Mouse (Mus musculus) neutrophil, adult 5-6 weeks (primary cell): ENCODE measurements around the gene Igsf21. TPM values are rescaled to one million over a fixed set of nuclear protein-coding genes. Genes with fewer than 3 reads are reported as not detected.

Experiments used
- ATAC-seq: fragments of 151-379, 151-347 bp; 2 replicates; pipeline ENCODE4 v1.8.0; 2017; ENCODE audit warnings: mild to moderate bottlenecking, moderate TSS enrichment; ENCODE audit not compliant: insufficient number of reproducible peaks, poor library complexity, low FRiP score, severe bottlenecking; ENCODE audit errors: extremely low read depth
- total RNA-seq: library from RNA; stranded (forward); fragments of 200-1000 nt; gene quantifications from 2 replicates; pipeline ENCODE4 v1.2.3, GENCODE M21; 2017

The Igsf21 gene
- total RNA-seq, 1 experiment from 2014 or later = not detected

DNA sequence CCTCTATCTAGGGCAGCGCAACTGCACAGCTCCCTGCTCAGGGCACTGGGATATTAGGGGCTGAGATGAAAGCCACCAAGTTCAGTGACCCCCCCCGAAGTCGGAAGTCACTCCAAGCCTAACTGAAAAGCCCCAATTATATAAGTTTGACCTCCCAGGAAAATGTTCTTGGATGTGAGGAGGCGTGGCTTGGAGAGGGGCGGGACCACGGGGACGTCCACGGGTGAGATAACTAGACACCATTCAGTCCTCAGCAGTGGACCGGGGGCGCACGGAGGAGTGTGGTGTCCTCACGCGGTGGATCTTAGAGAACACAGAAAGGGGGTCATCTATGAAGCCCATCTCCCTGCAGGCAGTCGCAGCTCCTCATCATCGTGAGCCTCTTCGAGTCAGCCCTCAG, 3.4 kb downstream of the Igsf21 start:
- ATAC-seq = no peak

DNA sequence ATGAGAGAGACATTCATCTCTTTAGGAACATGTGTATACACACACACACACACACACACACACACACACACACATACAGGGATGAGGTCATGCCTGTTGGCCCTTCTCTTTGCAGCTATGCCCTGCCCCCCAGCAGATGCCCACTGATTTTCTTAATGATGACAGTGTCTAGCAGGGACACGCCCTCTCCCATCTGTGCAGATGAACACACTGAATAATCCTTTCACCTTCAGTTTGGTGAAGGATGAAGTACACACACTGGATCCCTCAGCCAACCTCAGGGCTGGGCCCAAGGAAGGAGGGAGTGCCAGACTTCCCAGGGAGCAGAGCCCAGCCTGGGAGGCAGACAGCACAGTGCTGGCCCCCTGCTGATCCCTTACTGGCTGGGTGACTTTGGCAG, 4.3 kb downstream of the Igsf21 start:
- ATAC-seq = no peak

DNA sequence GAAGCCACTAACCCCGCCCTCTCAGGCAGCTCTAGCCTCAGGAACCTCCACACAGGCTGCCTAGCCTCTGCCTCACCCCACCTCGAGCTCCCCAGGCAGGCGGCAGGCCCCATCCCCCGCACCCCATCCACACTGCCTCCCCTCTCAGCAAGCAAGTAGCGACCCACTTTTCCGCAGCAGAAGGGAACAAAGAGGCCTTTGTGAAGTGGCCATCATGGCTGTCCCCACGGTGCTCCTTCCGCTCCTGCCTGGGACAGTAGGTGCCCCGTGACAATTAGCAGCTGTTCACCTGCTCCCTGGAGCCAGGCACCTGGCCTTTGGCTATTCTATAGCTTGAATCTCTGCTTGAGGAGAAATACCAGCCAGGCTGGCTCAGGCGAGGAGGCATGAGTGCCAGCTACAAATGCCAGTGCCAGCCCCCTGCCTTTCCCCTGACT, 9.3 kb downstream of the Igsf21 start:
- ATAC-seq = no peak

DNA sequence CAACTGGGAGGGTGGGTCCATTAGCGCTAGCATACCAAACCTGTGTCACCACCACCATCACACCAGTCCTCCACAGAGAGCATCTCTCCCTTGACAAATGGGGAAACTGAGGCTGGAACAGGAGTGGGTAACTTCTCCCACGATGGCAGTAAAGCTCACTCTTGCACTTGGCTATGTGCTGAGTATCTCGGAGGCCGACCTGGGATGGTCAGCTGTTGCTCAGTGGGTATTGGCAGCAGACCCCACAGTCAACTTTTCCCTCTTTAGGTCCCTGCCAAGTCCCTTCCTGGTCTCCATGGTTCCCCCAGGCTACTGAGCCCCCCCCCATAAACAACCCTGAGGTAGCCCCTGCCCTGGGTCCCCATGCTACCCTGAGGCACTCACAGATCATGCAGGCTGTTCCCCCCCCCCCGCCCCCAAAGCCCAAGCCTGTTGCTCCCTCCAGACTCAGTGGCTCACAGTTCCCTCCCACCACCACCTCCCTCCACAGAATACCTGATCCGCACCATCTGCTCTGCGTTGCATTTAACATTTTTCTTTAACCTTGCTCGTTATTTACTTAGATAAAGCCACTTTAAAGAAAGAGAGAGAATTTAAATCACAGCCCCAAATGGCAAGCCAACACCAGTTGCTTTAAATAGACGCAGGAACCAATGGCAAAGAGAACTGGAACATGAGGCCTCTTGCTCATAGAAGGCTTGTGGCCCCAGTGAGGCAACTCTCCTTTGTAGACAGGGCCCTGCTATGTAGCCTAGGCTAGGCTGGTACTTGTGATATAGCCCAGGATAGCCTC, 11.0 kb downstream of the Igsf21 start:
- ATAC-seq = no peak

DNA sequence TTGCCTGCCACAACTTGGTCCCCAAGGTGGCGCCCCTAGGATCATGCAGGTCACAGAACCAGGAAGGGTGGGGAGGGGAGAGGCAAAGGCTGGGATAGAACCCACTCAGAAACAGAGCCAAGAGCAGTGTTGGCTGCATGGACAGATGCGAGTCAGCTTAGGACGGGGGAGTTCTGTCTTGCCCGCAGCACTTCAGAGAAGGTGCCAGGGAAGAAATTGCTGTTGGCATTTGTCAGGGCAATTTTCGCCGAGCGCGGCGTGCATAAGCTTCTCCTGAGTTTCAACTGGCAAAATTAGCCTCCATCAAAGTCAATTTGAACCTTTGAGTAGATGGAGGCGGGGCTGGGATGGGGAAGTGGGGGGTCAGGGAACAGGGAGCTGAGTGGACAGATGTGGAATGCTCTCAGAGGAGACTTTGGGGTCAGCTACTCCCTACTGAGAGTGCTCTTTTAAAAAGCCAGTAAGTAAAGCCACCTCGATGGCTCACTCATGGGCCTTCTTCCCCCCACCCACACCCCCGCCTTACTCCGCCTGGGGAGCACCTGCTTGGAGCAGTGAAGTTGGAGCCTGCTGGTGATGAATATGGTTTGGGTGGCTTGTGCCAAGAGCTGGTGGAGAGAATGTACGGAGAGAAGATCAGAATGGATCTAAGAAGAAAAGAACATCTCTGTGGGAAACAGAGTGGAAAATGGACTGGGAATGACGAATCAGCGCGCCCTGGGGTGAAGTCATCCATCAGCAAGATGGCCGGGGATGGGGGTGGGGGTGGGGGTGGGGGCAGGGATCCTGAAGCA, 12.0 kb downstream of the Igsf21 start:
- no peak for ATAC-seq

DNA sequence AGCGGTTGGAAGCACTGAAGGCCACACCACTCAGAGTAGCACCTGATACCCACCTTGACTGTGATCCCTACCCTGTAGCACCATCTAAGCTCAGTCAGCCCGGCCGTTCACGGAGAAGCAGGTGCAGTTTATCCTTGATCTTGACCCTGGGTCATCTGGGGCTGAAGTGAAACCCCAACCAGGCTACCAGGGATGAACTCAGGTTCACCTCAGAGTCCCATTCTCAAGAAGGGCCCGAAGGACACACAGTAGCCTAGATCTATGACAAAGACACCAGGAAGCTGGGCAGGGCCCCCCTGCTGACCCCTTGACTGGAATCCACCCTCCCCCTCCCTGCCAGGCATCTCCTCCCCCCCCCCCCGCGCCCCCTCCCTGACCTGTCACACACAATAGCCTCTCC, 18.7 kb downstream of the Igsf21 start:
- no peak for ATAC-seq

DNA sequence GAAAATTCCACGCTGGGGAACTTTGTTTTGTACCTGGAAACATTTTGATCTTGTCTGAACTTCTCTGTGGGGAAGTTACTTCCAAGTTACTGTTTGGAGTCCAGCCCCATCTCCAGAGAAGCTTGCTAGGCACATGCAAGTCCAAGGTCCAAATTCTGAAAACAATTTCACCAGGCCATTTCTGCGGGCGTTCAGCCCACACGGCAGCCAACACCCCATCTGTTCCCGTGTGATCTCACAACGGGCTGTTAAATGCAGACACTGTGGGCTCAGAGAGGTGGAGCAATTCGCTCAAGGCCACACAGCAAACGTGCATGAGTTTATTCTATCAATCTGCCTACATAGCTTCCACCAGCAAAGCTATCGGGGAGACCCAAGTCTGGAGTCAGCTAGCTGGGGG, 21.4 kb downstream of the Igsf21 start:
- no peak for ATAC-seq

DNA sequence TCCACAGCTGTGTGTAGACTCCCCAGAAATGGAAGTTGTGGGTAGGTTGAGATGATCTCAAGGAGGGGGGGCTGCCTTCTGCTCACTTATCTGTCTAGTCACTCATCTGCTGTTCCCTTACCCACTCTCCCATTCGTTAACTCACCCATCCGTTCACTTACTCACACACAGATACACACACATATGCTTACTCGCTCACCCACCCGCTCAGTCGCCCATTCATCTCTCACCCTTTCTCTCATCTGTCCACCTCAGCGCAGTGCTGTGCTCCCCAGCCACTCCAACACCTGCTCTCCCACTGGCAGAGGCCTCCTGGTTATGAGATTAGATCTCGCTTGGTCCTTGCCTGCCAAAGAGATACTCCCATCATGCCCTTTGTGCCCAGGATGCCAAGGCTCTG, 22.1 kb downstream of the Igsf21 start:
- no peak for ATAC-seq

DNA sequence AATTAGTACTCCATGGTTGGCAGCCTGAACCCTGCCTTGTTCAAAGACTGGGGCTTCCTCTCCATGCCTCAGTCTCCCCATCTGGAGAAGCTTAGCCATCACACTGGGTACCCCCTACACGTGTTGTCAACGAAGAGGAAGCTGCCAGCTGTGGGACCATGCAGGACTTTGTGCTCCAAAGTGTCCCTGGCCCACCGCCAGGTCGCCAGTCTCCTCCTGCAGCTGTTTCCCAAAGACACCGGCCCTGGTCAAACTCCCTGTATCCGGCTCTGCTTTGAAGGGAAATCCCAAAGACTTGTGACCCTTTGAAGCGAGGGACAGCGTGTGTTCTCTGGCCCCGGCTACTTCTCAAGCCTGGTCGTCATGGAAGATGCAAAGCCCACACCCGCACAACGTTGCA, 23.5 kb downstream of the Igsf21 start:
- no peak for ATAC-seq

DNA sequence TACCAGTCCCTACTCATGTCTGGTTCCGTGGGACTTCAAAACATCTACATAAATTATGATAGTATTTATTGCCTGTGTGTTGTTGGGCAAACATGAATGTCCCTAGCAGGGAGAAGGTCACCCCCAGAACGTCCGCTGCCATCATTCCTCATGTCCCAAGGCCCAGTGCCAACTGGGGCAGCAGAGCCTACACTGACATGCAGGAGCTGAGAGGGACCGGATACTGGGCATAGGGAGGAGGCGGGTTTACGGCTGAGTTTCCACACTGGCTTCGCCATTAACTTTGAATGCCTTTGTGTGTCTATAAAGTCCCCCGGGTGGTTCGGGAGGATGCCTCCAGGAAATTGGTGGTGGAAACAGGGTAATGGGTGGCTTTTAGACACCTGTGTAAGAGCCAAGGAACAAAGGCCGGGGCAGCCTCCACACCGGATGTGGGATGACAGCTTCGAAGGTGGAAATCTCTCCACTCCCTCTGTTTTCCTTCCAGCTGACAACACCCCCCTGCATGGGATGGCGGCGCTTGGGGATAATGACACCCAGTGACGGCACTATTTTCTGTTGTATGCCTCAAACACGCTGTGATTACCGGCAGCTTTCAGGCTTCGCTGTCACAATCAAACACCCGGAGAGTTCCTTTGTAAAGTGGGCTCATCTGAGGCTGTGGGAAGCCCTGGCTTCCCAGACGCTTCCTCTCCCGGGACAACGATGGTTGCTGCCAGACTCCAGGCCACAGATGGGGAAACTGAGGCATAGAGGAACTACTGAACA, 26.1 kb downstream of the Igsf21 start:
- no peak for ATAC-seq

DNA sequence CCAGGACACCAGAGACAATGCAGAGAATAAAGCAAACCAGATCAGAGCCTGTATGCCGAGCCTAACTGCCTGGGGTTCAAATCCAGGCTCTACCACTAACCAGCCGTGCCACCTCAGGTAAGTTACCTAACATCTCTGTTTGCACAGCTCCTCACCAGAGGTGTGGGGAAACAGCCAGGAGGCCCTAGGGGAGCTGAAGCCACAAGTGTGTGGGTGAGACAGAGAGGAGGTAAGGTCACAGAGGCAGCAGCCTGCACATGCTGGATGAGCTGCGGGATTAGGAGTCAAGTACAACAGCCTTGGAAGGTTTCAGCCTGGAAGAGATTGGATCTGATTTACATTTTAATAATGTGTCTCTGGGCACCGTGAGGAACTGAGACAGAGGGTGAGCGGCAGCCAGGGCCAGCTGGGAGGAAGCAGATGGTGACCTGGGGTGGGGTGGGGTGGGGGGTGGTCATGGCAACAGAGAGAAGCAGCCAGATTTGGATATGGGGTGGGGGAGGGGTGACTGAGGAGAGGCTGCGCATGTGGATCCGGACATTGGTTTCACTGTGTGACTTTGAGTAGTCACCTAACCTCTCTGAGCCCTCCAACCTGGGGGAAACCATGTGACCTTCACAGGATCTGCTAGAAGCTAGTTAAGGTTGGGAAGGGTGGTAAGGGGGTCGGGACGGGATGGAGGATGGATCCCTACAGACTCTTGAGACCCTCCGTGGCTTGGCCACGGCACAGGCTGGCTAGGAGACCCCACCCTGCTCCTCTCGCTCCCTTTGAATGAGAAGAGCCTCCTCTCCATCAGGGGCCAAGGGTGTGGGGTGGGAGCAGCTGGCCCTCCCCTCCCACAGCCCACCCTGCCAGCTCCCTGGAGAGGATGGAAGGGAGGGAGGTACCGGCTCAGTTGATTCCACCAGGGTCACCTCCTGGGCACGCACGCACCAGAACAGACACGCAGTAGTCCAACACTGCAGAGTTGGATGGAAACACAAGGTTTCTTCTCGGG, 27.4 kb downstream of the Igsf21 start:
- no peak for ATAC-seq

DNA sequence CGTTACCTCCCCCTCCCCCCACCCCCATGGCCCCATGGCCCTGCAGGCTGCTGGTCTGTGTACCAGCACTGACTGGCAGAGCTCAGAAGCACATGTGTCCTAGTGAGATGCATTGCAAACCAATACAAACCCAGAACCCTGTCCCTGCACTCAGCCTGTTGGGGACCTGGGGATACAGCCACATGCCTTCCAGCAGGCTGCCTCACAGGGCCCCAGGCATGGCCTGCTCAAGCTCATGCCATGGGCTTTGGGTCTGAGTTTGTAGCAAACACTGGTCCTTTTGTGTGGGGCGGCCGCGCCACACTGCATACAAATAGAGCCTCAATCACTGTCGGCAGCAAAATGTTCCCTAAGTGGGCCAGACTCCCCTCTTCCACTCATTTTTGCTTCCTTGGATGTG, 28.2 kb downstream of the Igsf21 start:
- ATAC-seq = no peak

DNA sequence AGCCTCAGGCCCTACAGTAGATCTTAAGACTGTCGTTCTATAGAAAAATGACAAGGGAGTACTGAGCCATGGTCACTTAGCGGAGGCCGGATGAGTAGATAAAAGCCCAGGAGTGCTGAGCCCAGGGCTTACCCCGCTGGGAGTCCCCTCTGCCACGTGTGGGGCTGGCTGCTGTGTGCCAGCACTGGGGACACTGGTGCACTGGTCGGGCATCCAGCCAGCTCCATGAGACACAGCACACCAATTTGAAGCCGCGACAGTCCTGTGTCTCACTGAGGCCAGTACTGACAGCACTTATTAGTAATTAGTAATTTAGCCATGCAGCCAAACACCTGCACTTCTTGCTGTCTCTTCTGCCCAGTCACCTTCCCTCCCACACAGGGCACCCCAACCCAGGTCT, 28.6 kb downstream of the Igsf21 start:
- ATAC-seq = no peak

DNA sequence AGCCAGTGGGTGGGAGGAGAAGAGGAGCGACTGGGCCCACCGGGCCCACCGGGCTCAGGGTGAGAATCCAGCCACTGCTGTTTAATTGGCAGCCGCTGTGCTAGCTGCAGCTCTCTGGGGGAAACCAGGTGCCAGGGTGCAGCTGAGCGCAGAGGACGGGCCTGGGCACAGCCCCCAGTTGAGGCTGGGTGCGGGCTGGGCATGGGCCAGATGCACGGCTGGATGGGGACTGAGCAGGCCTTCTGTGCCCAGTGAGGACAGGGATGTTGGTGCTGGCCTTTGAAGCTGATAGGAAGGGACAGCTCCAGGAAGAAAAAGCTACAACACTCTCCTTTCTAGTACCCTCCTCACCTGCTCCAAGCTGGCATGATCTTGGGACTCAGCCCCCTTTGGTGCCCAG, 30.5 kb downstream of the Igsf21 start:
- ATAC-seq = no peak

DNA sequence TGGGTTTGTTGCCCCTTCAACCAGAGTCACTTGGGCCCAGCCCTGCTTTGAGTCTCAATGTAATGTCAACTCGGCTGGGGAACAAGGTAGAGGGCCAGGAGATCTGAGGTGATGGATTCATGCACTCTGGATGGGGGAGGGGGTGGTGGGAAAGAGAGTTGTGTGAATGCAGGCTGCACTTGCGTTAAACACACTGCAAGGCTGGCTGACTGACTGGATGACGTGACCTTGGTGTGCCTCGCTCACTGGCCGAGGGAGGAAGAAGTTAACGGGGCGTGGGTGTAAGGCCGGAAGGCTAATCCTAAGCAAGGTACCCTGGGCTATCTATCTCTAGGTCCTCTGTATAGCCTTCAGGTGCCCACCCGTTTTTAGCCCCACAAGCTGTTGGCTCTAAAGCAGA, 31.4 kb downstream of the Igsf21 start:
- ATAC-seq = no peak

DNA sequence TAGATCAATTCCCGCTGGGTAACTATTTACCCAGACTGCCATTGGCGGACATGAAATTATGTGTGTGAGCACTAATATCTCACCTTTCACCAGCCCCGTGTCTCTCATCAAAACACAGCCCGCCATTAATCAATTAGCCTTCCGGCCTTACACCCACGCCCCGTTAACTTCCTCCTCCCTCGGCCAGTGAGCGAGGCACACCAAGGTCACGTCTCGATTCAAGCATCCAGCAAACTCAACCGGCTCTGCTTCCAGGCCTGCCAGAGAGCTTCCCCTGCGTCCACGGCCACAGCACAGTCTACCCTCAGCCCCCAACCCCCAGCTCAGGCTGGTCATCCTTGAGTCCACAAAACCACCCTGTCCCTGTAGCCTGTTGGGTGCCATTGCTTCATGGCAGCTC, 32.2 kb downstream of the Igsf21 start:
- ATAC-seq = no peak

DNA sequence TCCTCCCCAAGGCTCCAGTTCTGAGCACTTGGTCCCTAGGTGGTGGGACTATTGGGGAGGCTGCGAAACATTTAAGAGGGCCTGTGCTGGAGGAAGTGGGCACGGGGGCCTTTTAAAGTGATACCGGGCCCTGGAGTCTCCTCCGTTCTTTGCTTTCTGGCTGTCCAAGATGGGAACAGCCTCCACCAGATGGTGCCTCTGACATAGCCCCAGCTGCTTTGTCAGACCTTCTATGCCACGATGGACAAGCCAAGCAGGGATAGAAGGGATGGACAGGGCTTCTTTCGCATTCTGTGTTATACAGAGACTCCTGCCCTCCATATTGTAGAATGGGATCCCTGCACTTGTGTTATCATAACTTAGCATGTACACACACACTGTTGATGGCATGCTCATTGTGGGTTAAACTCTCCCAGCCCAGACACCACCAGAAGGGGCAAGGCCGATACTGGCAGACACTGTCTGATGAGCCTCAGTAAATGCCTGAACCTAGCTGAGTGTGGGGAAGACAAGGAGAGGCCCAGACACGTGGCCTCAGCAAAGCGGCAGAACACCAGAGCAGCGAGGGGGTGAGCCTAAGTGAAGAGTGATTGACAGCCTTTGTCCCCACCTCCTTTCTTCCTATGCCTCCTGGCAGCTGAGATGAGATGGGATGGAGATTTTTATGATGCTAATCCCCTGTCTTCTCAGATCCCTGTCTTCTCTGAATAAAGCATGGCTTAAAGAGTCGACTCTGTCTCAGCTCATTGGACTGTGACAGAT, 36.3 kb downstream of the Igsf21 start:
- ATAC-seq = no peak

DNA sequence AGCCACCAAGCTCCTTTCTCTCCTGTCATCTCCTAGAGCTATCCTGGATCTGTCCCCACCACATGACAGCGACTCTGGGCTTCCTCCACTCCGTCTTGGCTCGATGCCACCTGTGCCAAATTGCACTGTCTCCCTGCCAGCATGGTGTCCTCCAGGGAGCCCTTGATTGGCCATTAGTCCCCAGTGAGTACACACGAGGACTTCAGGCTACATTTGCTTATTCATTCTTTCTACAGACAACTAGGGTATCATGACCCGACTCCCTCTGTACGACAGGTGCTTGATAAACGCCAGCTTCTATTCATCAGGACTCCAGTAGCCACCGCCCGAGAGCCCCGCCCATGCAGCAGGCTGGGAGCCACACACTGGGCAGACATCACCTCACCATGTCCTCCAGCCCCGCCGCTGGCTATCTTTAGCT, 40.8 kb downstream of the Igsf21 start:
- ATAC-seq = no peak
